Mouse (Mus musculus): ENCODE measurements around the gene Rbms3. TPM values are rescaled to one million over a fixed set of nuclear protein-coding genes. Genes with fewer than 3 reads are reported as not detected.

Gene Rbms3
- total and polyA plus RNA-seq, 3 experiments, result 11.1 to 25.7 (median 24.9) TPM

DNA sequence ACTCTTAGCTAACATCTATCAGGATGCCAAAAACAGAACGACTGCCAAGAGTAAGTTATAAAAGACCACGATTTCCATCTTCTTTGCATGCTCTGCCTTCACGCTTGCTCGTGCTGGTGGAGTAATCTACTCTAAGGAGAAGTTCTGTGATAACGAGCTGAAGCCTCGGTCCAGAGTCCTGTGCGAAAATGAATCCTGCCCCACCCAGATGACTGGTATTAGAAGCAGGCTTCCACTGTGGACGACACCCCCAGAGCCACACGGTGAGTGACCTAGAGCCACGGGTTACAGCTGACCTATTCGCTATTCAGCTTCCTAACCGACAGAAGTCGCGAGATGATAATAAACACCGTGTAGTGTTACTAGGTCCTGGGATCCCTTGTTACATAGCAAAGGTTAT lies 730.3 kb downstream of the Rbms3 start:
- DNase-seq, result no peak

- no peak for DNase-seq
These were observed 742.6 kb downstream of the Rbms3 start for GRCm38 (mm10) chr9:116886973-116887680.

DNA sequence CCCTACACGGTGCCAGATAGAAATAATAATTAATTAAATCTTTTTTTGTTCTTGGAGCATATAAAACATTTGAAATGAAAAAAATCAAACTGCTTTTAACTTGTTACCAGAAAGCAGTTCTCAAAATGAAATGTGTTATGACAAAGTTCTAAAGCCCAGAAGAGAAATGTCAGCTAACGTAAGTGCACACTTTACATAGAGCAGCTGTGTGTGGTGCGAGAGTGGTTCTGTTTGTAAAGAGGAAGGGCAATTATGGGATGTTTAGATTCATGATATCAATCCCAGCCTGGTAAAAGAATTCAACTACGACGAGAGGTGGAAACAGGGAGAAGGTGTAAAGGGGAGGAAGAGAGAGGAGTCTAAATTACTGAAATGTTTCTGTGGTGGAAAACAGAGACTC lies 744.1 kb downstream of the Rbms3 start:
- no peak for DNase-seq

DNA sequence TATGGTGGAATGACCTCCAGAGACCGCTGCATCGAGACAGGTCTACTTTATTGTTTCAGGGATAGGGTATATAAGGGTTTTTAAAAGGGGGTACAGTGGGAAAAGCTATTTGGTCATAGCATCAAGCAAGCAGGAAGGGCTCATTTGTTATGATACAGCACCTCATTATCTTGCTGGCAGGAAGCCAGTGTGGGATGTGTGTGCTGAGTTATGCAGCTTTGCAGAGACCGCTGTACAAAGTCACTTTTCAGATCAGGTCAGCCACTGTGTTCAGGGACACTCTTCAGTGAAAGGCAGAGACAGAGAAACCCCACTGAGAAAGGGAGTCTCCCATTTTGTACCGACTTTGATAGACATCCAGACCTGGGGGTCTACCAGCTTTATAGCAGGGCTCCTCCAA lies 749.2 kb downstream of the Rbms3 start:
- no peak for DNase-seq

GRCm38 (mm10) chr9:116879600-116880457 lies 749.9 kb downstream of the Rbms3 start:
- no peak for DNase-seq

DNA sequence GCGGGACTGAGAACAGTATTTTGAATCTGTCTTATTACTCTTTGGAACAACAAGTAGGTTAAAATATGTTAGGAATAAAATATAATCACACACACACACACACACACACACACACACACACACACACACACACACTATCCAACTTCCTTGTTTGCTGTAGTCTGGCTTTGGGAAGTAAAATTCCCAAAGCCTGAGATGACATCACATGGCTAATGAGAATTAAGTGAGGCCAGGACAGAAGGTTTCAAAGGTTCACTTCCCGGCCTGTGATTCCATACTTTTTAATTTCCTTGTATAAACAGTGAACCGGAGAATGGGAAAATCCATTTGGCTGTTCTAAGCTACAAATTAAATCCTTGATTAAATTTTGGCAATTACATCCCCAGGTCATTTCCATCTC lies 752.9 kb downstream of the Rbms3 start:
- DNase-seq, result no peak

- peak; percentile 2 for DNase-seq
These were observed 755.8 kb downstream of the Rbms3 start for GRCm38 (mm10) chr9:116873976-116874320.

- DNase-seq, result peak; percentile 66
These were observed 756.4 kb downstream of the Rbms3 start for GRCm38 (mm10) chr9:116873033-116873975.

- no peak for DNase-seq
These were observed 757.4 kb downstream of the Rbms3 start for GRCm38 (mm10) chr9:116872346-116872745.

GRCm38 (mm10) chr9:116871576-116871975 lies 758.1 kb downstream of the Rbms3 start:
- DNase-seq, result no peak

- no peak for DNase-seq
These were observed 763.7 kb downstream of the Rbms3 start for GRCm38 (mm10) chr9:116866060-116866459.

- no peak for DNase-seq
These were observed 766.1 kb downstream of the Rbms3 start for GRCm38 (mm10) chr9:116863626-116864025.

DNA sequence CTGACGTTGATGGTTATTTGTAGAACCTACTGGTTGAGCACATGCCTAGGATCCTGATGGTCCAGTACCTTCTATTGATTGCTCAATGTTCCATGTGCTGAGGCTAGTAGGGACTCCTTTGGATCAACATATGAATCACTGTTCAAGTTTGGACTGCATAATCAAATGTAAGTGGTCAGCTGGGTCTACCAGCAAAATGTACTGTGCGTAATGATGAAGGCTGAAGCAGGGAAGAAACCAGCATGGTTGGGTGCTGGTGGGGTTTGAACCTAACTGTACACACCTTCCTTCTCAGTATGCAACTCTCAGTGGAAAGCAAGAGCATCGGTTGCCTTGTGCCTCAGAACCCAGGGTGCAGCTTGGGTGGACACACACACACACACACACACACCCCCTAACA lies 767.4 kb downstream of the Rbms3 start:
- DNase-seq, result no peak

GRCm38 (mm10) chr9:116857861-116858595 lies 771.7 kb downstream of the Rbms3 start:
- no peak for DNase-seq

DNA sequence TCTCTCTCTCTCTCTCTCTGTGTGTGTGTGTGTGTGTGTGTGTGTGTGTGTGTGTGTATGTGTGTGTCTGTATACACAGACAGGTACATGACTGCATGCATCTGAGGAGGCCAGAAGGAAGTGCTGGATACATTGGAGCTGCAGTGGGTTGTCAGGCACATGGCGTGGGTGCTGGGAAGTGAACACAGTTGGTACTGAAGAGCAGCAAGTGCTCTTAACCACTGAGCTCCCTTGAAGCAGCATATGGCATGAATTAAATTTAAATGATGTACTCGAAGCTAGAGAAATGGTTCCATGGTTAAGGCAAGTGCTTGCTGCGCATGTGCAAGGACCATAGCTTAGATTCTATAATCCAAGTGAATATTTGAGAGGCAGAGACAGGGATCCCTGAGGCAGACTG lies 772.6 kb downstream of the Rbms3 start:
- DNase-seq, result no peak

GRCm38 (mm10) chr9:116855744-116856143 lies 774.0 kb downstream of the Rbms3 start:
- no peak for DNase-seq

DNA sequence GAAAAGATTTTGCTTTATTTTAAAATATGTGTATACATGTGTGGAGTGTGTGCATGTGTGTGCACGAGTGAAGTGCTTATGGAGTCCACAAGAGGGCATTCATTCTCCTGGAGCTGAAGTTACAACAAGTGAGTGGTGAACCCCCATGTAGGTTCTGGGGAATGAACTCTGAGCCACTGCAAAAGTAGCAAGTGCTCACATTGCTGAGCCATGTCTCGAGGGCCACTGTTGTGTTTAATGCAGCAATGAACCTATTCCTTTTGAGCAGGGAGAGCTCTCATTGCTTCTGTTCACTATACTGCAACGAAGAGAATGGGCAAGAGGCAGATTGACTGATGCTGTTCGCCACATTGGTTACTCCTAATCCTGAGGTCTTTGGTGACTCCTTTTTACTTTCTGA lies 780.8 kb downstream of the Rbms3 start:
- no peak for DNase-seq

GRCm38 (mm10) chr9:116848166-116848565 lies 781.5 kb downstream of the Rbms3 start:
- no peak for DNase-seq

DNA sequence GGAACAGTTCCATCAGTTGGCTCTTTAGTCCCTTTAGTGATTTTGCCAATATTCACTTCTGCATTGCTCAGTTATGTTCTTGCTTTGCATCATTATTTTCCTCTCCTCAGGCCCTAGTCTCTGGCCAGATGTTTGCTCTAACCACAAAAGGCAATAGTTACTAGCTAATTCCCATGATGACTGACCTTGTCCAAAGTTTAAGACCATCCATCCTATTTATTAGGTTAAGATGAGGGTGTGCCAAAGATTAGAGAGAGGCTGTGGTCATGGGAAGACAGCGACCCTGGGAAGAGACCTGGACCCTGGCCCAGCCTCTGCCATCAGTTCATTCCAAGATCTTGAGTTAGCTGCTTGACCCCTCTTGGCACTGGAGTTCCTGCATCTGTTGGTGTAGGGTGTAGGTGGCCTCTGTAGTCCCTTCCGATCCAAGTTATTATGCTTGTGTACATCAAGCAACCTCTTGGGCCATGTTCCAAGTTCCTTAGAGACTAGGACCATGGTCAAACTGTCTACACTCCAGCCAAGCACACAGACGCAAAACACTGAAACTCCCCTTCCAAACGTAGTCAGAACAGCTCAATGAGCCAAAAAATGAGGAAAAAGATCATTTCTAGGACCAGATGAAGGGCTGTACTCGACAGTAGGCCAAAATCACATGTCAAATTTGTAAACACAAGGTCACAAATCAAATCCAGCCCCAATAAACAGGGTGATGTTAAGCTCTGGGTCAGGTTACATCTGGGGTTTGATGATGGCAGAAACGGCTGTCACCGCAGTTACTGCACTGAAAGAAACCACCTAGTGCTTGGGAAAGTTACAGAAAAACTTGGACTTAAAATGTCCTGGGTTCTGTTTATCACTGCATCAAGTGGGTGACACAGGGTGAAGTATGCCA lies 782.2 kb downstream of the Rbms3 start:
- peak; percentile 45 for DNase-seq

GRCm38 (mm10) chr9:116834949-116835348 lies 794.8 kb downstream of the Rbms3 start:
- DNase-seq, result no peak

DNA sequence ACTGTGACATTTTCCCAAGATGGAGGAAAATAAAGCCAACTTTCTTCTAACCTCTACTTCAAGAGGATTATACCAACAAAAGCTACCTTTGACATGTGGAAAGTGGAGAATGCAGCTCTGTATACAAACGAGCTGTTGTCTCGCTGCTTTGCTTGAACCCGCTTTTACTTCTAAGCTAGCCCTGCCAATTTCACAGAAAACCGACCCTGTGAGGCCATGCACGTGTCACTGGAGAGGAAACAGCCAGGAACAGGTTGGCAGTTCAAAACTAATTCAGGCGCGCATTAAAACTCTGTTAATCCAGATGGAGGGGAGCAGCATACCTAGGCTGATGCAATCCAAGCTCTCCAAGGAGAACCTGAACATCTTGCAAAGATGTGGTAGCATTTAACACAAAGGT lies 796.0 kb downstream of the Rbms3 start:
- no peak for DNase-seq
